Mouse (Mus musculus) layer of hippocampus, postnatal 14 days (tissue): ENCODE results near the gene Kctd4. TPM values are rescaled to one million over a fixed set of nuclear protein-coding genes. Genes with fewer than 3 reads are reported as not detected.
"Not testable (repeated sequence)": the region's sequence is repeated elsewhere in the genome, so short reads cannot be mapped to it uniquely, and the experiment has no call there.

ENCODE experiments used
- DNase-seq, 2 experiments: peaks; one replicate each; pipeline ENCODE4 v3.0.0; 2021 to 2022; ENCODE audit warnings: low spot score in 2 of 2, mixed read lengths in 1 of 2
- long read RNA-seq, 2 experiments: library from polyadenylated mRNA; stranded (forward); transcript quantifications; one replicate each; pipeline ENCODE4 v2.0.0; 2021
- total RNA-seq, 2 experiments: library from RNA; stranded (reverse); gene quantifications; 2 replicates each; pipeline ENCODE4 v1.2.3; 2021

Kctd4 gene
- total RNA-seq = 10 to 100 TPM; 39.6 to 40.3 TPM
- long read RNA-seq, experiment 1, partial matches to known transcripts = 0 of 26 reads
- long read RNA-seq, experiment 1, other reads (novel, unspliced or antisense) = 26 of 26 reads
- long read RNA-seq, experiment 2, partial matches to known transcripts = 43 of 44 reads
- long read RNA-seq, experiment 2, other reads (novel, unspliced or antisense) = 1 of 44 reads

DNA sequence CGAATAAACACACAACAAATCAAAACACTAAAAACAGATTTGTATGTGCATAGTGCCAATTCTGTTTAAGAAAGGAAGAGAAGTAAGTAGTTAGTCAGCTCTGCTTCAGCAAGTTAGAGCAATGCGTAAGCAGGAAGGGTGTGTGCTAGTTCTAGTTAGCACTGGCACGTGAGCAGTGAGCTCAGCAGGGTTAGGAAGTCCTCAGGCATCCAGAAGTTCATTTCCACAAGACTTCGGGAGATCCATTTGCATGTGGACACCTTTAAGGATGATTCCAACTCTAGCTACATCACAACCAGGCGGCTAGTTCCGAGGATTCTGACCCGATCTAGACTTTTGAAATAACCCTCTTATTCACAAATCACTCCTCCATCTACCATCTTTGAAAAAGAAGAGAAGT, at the start of gene Kctd4:
Gene Kctd4, plus strand, starts transcription at position 244 of the 400 bp plus-strand sequence.
- DNase-seq = no peak

DNA sequence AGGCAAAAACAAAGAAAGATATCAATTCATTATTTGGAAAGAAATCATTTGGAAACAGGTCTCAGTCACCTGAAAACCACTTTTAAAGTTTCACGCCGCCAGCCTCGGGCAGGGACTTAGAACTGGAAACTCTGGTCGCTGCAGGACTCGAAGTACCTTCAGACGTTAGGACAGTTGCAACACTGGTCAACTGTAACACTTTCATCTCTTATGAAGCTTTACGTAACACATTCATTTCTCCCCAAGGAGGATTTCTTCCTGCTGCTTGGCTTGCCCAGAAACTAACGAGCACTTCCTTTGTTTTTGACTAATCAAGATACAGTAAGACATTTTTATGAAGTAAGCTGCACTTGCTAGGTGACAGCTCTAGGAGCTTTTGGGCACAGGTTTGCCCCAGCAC, 47.9 kb upstream of the Kctd4 start:
- DNase-seq = no peak

DNA sequence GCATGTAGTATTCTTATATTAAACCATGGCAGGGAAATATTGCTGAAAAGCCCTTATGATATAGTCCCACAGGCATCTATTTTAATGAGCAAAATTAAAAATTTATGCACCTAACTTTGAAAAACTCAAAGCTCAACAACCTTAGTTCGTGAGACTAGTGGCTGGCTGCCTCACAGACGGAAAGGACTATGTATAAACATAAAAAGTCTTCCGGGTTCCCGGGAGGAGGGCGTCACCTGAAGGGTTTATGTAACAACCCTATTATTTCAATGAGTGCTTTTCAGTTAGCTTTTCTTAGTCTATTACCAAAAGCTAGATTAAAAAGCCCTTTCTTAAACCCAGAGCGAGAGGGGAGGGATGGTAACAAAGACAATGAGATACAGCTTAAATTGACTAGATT, 42.8 kb upstream of the Kctd4 start:
- no peak for DNase-seq

DNA sequence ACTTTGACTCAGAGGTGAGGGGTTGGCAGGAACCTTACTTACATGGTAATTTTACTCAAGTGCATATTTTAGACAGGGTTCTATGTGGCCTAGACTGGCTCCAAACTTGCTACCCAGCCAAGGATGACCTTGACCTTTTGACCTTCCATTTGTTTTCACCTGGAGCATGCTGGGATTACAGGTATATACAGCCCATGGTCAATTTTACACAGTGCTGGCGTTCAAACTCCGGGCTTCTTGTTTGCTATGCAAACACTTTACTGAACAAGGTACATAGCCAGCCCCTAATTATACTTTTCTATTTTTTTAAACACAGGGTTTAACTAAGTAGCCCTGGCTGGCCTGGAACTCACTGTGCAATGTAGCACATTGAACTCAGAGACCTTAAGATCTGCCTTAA, 42.1 kb upstream of the Kctd4 start:
- no peak for DNase-seq

DNA sequence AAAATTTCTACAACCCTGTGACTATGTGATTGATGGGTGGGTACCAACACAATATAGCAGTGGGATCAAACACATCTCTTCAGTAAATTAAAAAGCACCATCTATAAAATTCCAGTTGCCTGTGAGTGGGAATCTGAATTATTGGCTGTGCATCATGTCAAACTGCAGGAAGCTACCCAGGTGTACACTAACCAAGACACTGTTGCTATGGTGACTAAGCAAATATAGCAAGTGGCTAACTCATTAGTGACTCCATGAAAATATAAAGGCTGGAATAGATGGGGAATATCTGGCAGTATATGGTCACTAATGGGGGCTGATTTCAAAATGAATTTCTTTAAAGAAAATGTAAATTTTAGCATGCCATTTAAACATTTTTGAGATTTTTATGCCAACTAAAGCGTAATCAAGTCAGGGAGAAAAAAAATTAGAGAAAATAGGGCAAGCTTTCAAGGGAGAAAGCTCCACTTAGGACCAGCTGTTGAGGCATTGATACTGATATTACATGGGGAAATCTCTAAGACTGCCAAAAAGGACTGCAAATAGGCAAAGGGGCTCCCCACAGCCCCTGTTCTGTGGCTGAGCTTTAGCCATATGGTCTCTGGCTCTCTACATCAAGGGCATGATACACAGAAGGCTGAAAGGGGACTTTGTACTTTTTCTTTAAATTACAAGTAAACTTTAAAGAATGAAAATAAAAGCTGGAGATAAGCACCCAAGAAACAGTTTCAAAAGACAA, 31.3 kb upstream of the Kctd4 start:
- no peak for DNase-seq

DNA sequence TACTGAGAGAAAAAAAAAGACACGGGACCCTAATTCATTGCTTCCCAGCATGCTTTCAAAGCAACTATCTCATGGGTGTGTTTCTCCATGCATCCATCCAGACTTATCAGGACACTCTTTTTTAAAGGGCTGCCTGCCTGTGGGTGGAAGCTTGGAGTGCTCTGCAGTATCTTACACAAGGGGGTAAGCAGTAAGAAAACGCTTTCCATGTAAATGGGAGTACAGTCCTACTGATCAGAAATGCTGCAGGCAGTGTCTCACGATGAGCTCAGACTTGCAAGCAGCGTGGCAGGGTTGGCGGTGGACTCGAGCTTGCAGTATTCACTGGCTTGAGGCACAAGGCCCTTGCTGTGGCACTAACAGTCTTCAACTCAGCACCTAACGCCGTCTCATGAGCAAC, 25.1 kb upstream of the Kctd4 start:
- DNase-seq = not testable (repeated sequence)

DNA sequence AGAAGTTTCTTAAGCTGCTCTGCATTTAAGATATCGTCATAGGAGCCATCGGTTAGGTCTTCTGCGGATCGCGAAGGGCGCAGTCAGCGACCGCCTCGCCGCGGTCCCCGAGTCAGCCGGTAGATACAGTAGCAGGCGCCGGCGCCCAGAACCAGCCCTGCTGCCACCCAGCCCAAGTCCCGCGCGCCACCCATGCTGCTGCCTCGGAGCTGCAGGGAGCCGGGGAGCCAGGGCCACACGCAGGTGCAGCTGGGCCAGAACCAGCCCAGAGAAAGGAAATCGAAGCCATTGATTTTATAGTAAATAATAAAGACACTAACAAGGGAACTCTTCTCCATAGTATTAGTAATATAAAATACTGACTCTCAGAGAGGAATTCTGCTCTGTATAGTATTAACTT, 23.5 kb upstream of the Kctd4 start:
- no peak for DNase-seq

DNA sequence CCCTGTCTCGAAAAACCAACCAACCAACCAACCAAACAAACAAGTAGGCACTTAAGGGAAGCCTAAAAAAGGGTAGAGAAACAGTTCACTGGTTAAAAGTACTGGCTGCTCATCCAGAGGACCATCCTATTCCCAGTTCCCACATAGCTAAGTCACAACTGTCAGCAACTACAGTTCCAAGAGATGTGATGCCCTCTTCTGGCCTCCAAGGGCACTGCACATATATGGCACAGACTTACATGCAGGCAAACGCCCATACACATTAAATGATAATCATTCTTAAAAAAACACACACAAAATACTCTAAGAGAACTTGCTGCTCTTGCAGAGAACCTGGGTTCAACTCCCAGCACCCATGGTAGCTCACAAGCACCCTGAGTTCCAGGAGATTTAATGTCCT, 20.4 kb upstream of the Kctd4 start:
- no peak for DNase-seq

DNA sequence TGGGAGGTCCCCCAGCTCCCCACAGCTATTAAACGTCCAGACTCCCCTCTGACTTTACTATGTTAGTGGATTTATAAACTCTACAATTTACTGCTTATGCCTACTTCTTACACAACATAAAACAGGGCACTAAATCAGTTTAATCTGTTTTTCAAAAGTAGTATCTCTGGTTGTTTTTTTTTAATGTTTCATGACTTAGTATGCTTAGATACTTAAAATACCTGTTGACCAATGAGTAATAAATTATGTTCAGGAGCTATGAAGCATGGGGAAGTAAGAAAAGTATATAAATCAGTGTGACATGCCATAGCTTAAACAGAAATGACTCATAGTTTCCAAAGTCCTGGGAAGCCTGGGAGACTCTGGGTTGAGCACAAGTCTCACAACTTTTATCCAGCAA, 17.1 kb upstream of the Kctd4 start:
- no peak for DNase-seq

DNA sequence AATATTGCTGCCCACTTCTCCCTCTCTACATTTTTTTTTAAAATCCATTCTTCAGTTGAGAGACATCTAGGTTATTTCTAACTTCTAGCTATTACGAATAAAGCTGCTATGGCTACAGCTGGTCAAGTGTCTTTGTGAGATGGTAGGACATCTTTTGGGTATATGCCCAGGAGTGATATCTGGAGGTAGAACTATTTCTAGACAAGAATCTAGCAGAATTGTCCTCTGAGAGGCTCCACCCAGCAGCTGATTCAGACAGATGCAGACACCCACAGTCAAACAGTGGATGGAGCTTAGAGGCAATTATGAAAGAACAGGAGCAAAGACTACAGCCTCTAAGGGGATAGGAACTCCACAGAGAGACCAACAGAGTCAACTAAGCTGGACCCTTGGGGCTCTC, 13.3 kb upstream of the Kctd4 start:
- no peak for DNase-seq

DNA sequence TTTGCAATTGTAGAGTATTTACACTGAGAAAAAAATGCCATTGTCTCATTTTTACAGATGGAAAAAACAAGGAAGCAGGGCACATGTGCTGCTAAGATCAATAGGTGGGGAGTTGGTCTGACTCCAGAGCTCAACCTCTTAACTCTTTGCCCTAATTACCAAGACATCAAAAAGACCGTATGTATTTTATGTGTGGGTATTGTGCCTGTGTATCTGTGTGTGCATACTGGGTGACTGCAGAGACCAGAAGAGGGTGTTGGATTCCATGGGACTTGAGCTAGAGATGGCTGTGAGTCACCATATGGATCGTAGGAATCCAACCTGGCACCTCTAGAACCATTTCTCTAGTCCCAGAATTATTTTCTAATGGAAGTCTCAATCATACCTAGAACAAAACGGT, 12.4 kb upstream of the Kctd4 start:
- DNase-seq = no peak

DNA sequence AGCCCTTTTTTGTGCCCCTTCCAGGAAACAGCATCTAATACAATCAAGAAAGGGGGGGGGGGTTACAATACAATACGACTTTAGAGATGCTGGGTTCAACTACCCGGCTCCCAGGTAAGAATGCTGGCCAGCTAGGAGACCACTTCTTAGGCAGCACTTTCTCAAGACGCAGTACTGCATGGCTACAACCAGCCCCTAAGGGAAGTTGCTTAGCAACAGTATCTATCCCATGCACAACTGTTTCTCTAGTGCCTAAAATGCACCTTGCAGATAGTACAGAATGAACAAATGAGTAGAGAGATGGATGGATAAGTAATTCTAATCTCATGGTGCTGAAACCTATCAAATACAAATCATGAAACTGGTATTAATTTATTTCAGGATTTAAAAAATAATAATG, 7.1 kb upstream of the Kctd4 start:
- DNase-seq = no peak

DNA sequence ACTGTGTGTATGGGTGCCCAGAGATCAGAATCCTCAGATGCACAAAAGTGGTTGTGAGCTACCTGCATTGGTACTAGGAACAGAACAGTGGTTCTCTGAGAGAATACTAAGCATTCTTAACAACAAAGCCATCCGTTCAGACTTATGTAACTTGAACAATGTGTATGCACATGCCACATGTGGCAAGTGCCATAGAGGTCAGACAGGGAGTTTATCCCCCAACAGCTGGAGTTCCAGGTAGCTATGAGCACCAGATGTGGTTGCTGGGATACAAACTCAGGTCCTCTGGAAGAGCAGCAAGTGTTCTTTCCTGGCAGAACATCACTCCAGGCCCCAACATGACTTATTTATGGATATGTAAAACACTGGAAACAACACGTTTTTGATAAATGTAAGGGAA, 1.8 kb upstream of the Kctd4 start:
- no peak for DNase-seq

DNA sequence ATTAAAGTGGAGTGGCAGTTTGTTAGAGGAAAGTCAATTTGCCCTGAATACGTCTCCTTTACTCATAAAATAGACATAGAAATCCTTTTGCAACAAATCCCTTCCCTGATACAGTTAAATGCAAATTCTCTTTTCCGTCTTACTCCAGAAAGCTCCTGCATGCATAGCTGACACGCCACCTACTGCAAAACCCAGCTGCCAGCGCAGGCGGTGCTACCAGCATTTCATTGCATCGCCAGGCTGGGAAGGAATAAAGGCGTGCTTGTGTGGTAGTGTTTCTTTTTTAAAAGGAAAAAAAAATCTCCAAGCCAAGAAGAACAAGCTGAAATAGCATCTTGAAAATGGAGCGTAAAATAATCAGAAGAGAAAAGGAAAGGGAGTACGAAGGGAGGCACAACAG, 7.4 kb downstream of the Kctd4 start:
- DNase-seq = peak; percentile 63 to 91

DNA sequence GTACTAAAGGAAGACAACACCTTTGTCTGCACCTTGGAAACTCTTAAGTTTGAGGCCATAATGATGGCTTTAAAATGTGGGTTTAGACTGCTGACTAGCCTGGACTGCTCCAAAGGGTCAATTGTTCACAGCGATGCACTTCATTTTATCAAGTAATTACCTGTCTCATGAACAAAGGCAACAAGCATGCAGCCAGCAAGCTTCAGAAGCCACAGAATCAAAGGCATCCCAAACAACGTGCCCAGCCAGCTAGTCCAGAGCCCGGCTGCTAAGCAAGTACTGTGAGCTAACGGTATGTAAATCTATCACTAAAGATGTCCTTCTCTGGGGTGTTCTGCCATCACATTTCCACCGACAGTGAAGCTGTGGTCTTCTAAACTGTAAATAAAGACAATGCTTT, 8.4 kb downstream of the Kctd4 start:
- DNase-seq = peak in 1 of 2 experiments; percentile 51

DNA sequence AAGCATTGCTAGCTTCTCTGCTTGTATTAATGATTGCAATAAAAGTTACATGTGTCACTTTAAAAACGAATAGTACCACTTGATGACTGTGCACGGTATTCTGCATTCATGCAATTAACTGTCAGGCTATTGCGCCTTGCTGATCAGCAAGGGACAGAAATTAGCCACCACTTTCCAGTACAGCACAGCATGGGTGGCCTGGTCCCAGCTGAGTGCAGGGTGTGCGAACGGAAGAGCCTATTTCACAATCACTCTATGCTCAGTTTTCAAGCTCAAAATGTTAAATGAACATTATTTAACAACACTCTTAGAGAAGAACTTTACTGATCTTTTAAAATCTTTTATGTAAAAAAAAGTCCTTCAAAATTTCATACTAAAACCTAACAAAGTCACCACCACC, 9.2 kb downstream of the Kctd4 start:
- no peak for DNase-seq

DNA sequence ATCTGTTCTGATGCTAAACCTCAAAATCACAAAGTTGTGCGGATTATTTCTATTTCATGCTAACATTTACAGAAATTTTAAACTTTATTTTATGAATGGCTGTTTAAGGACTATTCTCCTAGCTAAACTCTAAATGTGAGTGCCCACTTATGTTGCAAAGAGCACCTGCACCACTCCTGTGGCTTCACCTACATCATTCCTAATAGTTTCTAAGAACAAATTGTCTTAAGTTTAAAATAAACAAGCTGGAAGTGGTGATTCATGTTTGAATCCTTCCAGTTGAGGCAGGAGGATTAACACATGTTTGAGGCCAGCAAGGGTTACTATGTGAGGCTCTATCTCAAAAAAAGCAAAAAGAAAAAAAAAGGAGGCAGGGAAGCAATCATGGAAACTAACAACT, 9.6 kb downstream of the Kctd4 start:
- no peak for DNase-seq

DNA sequence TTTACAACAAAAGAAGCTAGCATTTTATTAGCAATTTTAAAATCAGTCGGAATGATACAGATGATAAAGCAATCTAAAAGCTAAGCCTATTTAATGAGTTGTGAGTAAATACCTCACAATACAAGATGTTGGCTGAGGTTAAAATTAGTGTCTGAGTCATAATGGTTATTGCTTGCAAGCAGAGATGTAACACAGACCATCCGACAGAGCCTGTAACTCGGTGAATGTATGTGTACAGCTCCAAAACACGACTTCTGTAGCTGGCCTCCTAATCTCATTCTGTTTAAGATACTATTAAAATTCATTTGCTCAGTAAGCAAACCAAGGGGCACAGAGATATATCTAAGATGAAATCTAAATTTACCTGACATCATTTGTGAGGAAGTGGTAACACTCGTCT, 12.5 kb downstream of the Kctd4 start:
- no peak for DNase-seq

DNA sequence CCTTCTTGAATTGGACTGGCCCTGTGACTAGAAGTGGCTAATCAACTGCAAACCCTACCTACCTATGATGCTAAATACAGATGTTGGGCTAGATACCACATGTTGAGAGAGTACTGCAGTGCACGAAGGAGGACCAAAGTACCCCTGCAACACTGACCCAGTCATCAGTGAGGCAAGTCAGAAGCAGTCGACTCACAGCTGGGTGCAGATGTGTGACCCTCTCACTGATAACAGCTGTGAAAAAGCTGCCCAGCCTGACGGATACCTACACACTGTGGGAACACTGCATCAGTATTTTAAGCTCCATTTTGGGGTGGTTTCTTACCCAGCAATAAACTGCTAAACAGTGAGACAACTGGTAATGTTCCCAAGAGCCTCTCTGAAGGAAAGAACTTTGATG, 21.3 kb downstream of the Kctd4 start:
- DNase-seq = no peak

DNA sequence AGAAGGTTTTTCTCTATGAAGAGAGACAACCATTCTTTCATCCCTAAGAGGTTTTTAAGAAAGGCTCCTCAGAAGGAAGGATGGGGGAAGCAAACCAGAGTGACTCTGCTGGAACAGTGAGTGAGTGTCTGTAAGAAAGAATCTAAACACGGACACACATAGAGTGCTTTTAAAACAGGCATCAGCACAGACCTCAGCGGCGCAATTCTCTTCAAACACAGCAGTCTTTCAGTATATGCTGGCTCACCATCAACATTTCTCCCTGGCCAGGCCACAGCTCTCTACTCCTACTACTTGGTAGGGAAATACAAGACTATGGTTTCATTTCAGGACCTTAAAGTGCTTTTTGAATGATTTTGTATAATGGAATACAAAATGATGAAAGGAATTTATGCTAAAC, 26.4 kb downstream of the Kctd4 start:
- no peak for DNase-seq

DNA sequence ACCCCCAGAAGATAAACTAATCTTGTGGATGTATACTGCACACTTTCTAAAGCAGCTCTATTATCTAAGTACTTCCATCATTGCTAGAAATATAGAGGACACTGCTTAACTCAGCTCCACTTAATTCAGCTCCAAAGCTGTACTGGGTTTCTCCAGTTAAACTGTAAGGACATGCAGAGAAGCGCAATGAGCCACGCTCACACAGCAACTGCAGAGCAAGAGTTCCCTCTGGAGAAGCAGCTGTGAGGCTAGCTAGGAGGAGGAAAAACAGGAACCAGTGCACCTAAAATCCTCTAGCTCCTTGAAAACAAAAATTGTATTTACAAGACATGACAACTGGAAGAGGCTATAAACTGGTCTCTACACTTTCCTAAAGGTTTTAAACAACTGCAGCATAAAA, 29.1 kb downstream of the Kctd4 start:
- DNase-seq = no peak

DNA sequence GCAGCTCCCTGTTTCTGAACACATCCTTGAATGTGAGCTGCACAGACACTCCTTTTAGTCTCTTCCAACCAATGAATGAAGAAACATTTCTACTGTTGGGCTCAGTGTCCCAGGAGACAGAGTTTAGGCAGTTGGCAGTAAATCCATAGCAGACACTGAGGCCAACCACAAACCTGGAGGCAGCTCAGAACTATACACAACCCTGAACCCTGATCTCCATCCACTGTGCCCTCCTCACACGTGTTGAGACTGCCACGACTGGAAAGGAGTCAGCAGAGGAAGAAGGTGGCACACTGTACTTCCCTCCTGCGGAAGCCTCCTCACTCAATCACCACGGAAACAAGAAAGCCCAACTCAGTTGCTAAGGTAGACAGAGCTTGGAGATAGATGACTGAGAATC, 30.3 kb downstream of the Kctd4 start:
- peak in 1 of 2 experiments; percentile 29 for DNase-seq

DNA sequence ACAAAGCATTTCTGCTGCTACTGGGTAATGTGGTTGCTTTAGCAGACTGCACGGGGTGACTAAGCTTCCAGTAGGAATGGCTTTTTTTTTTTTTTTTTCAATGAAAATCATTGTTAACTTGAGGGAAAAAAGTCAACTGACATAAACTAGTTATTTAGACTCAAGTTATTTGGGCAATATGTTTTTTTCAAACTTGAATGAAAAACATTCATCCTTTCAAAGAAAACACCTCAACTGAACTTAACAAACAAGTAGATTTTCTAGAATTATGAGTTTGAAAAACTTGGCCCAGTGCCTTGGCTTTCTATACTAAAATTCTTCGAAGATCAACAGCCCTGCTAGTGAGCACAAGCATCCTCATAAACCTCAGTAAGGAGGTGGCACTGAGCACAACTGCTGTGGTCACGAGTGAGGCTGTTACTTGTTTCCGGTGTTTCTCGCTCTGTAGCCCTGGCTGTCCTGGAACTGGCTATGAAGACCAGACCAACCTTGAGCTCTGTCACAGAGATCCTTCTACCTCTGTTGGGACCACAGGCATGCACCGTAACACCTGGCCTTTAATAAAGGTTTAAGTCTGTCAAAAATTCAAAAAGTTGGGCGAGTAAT, 32.2 kb downstream of the Kctd4 start:
- DNase-seq = no peak
